34 mouse cellular contexts compared by ENCODE assay signal in the genomic region with DNA sequence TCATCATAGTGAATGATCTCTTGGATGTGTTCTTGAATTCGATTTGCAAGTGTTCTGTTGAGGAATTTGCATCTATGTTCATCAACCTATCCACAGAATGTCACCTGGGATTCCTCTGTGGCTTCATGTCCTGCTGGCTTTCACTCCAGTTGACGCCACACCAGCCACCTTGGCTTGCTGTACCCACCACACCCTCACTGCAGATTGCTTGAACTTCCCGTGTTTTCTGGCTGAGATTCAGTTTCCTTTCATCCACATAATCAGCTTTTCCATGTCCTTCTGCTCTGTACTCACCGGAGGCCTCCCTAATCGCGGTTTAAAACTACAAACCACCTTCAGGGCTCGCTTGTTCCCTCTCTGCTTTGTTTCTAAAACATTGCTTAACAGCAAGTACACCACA. TPM values are rescaled to one million over a fixed set of nuclear protein-coding genes. Genes with fewer than 3 reads are reported as not detected.
"Had no signal": no experiment of that assay in that cellular context is flagged by ENCODE, and none has a peak within 500 bp of the region (broad histone marks: within the 10 kb centered on the region; RNA-seq: fewer than 3 reads in every experiment).

No protein-coding gene starts in this region.

- H3K27me3 ChIP-seq: limb, embryonic 12.5 days; limb, embryonic 13.5 days; limb, embryonic 15.5 days; liver, embryonic 12.5 days; liver, embryonic 13.5 days; liver, embryonic 15.5 days; lung, embryonic 15.5 days; midbrain, embryonic 12.5 days; midbrain, embryonic 13.5 days; midbrain, embryonic 15.5 days; neural tube, embryonic 12.5 days had no signal

- ATAC-seq: liver, embryonic 12.5 days; liver, postnatal 0 days; lung, postnatal 0 days; midbrain, embryonic 13.5 days; midbrain, embryonic 15.5 days; midbrain, embryonic 16.5 days had no signal

- H3K4me1 ChIP-seq: limb, embryonic 10.5 days; limb, embryonic 13.5 days; limb, embryonic 15.5 days; liver, embryonic 12.5 days; liver, embryonic 13.5 days; liver, embryonic 15.5 days; lung, embryonic 15.5 days; megakaryocyte, embryonic 14.5 days; midbrain, embryonic 12.5 days; midbrain, embryonic 13.5 days; midbrain, embryonic 15.5 days; neural tube, embryonic 12.5 days had no signal

- DNase-seq: left cerebral cortex, postnatal 4 days; liver; liver, embryonic 13.5 days; liver, postnatal 0 days; lung, adult 18-20 months; lung, adult 2 months; lung, embryonic 14.5 days; lung, postnatal 10 days; lung, postnatal 14 days; lung, postnatal 36 days; lung, postnatal 4 days; midbrain, embryonic 14.5 days had no signal

- H3K27ac ChIP-seq: limb, embryonic 10.5 days; limb, embryonic 12.5 days; limb, embryonic 13.5 days; limb, embryonic 15.5 days; liver, embryonic 12.5 days; liver, embryonic 13.5 days; liver, embryonic 14.5 days; liver, embryonic 15.5 days; lung, embryonic 15.5 days; macrophage; midbrain, embryonic 10.5 days; midbrain, embryonic 12.5 days; midbrain, embryonic 13.5 days; midbrain, embryonic 15.5 days; neural tube, embryonic 12.5 days had no signal

- H3K9me3 ChIP-seq: limb, embryonic 10.5 days; limb, embryonic 12.5 days; limb, embryonic 13.5 days; limb, embryonic 15.5 days; liver, embryonic 12.5 days; liver, embryonic 13.5 days; liver, embryonic 15.5 days; lung, embryonic 15.5 days; midbrain, embryonic 10.5 days; midbrain, embryonic 12.5 days; midbrain, embryonic 13.5 days; midbrain, embryonic 15.5 days; neural tube, embryonic 12.5 days had no signal

- H3K36me3 ChIP-seq: limb, embryonic 10.5 days; limb, embryonic 12.5 days; limb, embryonic 13.5 days; limb, embryonic 15.5 days; liver, embryonic 12.5 days; liver, embryonic 13.5 days; liver, embryonic 15.5 days; lung, embryonic 15.5 days; midbrain, embryonic 10.5 days; midbrain, embryonic 12.5 days; midbrain, embryonic 13.5 days; midbrain, embryonic 15.5 days; neural tube, embryonic 12.5 days had no signal

- H3K4me3 ChIP-seq: limb, embryonic 10.5 days; limb, embryonic 12.5 days; limb, embryonic 13.5 days; limb, embryonic 15.5 days; liver, embryonic 12.5 days; liver, embryonic 13.5 days; liver, embryonic 15.5 days; lung, embryonic 15.5 days; megakaryocyte, embryonic 14.5 days; midbrain, embryonic 10.5 days; midbrain, embryonic 12.5 days; midbrain, embryonic 13.5 days; midbrain, embryonic 15.5 days; myocyte; neural tube, embryonic 12.5 days had no signal

- H3K9ac ChIP-seq: limb, embryonic 12.5 days; limb, embryonic 13.5 days; limb, embryonic 15.5 days; liver, embryonic 12.5 days; liver, embryonic 13.5 days; liver, embryonic 14.5 days; liver, embryonic 15.5 days; liver, postnatal 0 days; lung, embryonic 14.5 days; lung, embryonic 15.5 days; midbrain, embryonic 12.5 days; midbrain, embryonic 13.5 days; midbrain, embryonic 15.5 days; neural tube, embryonic 12.5 days had no signal

- H3K4me2 ChIP-seq: limb, embryonic 12.5 days; limb, embryonic 13.5 days; limb, embryonic 15.5 days; liver, embryonic 11.5 days; liver, embryonic 12.5 days; liver, embryonic 13.5 days; liver, embryonic 15.5 days; lung, embryonic 14.5 days; lung, embryonic 15.5 days; midbrain, embryonic 11.5 days; midbrain, embryonic 12.5 days; midbrain, embryonic 13.5 days; midbrain, embryonic 15.5 days; neural tube, embryonic 12.5 days had no signal

RNA-seq across cellular contexts. Expression of gene Ret, which starts 46.6 kb away (rescaled TPM):
- total RNA-seq: liver, adult 2 months; megakaryocyte-erythroid progenitor cell, adult 5-6 weeks had no signal
- polyA plus RNA-seq: macrophage had no signal
